Mouse (Mus musculus) brown adipose tissue, adult 24 weeks (tissue): ENCODE measurements around the gene Rab34. TPM values are rescaled to one million over a fixed set of nuclear protein-coding genes. Genes with fewer than 3 reads are reported as not detected.

Experiments
- H3K27ac ChIP-seq: fragments of 200-500 bp; replicated peaks from 2 replicates; pipeline ENCODE4 v1.5.1; 2012; ENCODE audit warnings: low read depth, mild to moderate bottlenecking, low read length
- H3K4me1 ChIP-seq: fragments of 200-500 bp; 2 replicates; pipeline ENCODE4 v1.6.1; 2012; ENCODE audit warnings: low read length, mixed read lengths; ENCODE audit not compliant: control insufficient read depth, insufficient read depth, insufficient read length
- H3K4me3 ChIP-seq: fragments of 200-500 bp; 2 replicates; pipeline ENCODE4 v1.5.1; 2012; ENCODE audit warnings: low read depth, mild to moderate bottlenecking, low read length, moderate library complexity; ENCODE audit not compliant: insufficient read depth
- polyA plus RNA-seq: library from polyadenylated mRNA; stranded (reverse); fragments of >200 nt; gene quantifications from 2 replicates; pipeline ENCODE4 v1.2.4, GENCODE M21; 2012; ENCODE audit not compliant: missing spikeins, insufficient read depth, insufficient read length

Rab34 gene
- polyA plus RNA-seq, 1 experiment, result 78.8 TPM

- Histone ChIP-seq H3K27ac (no peak overlapping the region), H3K4me3 (no peak overlapping the region), H3K4me1 (peaks cover 20% of the 10 kb centered on the region)
These were observed 27.1 kb upstream of the Rab34 start for GRCm38 (mm10) chr11:78161169-78161568.

- Histone ChIP-seq H3K4me1 (peaks cover 22% of the 10 kb centered on the region), H3K27ac (no peak overlapping the region), H3K4me3 (no peak overlapping the region)
These were observed 26.3 kb upstream of the Rab34 start for GRCm38 (mm10) chr11:78161968-78162367.

GRCm38 (mm10) chr11:78162504-78162903 lies 25.7 kb upstream of the Rab34 start:
- Histone ChIP-seq H3K4me1 (peaks cover 22% of the 10 kb centered on the region), H3K4me3 (peak overlapping the region; percentile 93; the same call in 1 of the 2 replicates), H3K27ac (peak overlapping the region; percentile 44; the same call in 1 of the 2 replicates)

- H3K4me3 ChIP-seq, result peak overlapping the region; percentile 93
- peaks cover 22% of the 10 kb centered on the region for H3K4me1 ChIP-seq
- peak overlapping the region; percentile 44 for H3K27ac ChIP-seq
These were observed 25.2 kb upstream of the Rab34 start for GRCm38 (mm10) chr11:78163045-78163444.

- peaks cover 22% of the 10 kb centered on the region for H3K4me1 ChIP-seq
- H3K4me3 ChIP-seq, result peak overlapping the region; percentile 93
These were observed 24.3 kb upstream of the Rab34 start for GRCm38 (mm10) chr11:78163681-78164603.

GRCm38 (mm10) chr11:78164604-78164923 lies 23.7 kb upstream of the Rab34 start:
- H3K4me3 ChIP-seq, result peak overlapping the region; percentile 93
- H3K27ac ChIP-seq, result peak overlapping the region; percentile 85
- peaks cover 22% of the 10 kb centered on the region for H3K4me1 ChIP-seq

More at GRCm38 (mm10) chr11:78163681-78164603, 24.3 kb upstream of the Rab34 start:
- peak overlapping the region; percentile 85 for H3K27ac ChIP-seq

GRCm38 (mm10) chr11:78164924-78165760 lies 23.1 kb upstream of the Rab34 start, which contains the start of gene Traf4:
Gene Traf4 (minus strand): TSS chr11:78165589.
- Histone ChIP-seq H3K27ac (peak within 1 kb of the TSS; percentile 85), H3K4me1 (peaks cover 21% of the 10 kb centered on the region), H3K4me3 (peak within 1 kb of the TSS; percentile 93)

- Histone ChIP-seq H3K4me1 (peaks cover 18% of the 10 kb centered on the region), H3K4me3 (peak overlapping the region; percentile 69), H3K27ac (peak overlapping the region; percentile 76)
These were observed 22.5 kb upstream of the Rab34 start for GRCm38 (mm10) chr11:78165761-78166109.

GRCm38 (mm10) chr11:78166161-78166560 lies 22.1 kb upstream of the Rab34 start:
- Histone ChIP-seq H3K4me3 (peak overlapping the region; percentile 69), H3K27ac (peak overlapping the region; percentile 76), H3K4me1 (peaks cover 18% of the 10 kb centered on the region)

- Histone ChIP-seq H3K27ac (no peak overlapping the region), H3K4me3 (no peak overlapping the region), H3K4me1 (peaks cover 18% of the 10 kb centered on the region)
These were observed 21.6 kb upstream of the Rab34 start for GRCm38 (mm10) chr11:78166640-78167039.

- Histone ChIP-seq H3K4me1 (peaks cover 13% of the 10 kb centered on the region), H3K4me3 (no peak overlapping the region), H3K27ac (no peak overlapping the region)
These were observed 20.8 kb upstream of the Rab34 start for GRCm38 (mm10) chr11:78167257-78167959.

- H3K4me3 ChIP-seq, result no peak overlapping the region
- no peak overlapping the region for H3K27ac ChIP-seq
- peaks cover 5% of the 10 kb centered on the region; the same call in 1 of the 2 replicates for H3K4me1 ChIP-seq
These were observed 19.4 kb upstream of the Rab34 start for GRCm38 (mm10) chr11:78168541-78169468.

- H3K27ac ChIP-seq, result no peak overlapping the region
- H3K4me1 ChIP-seq, result peaks cover 5% of the 10 kb centered on the region; the same call in 1 of the 2 replicates
- no peak overlapping the region for H3K4me3 ChIP-seq
These were observed 17.9 kb upstream of the Rab34 start for GRCm38 (mm10) chr11:78170306-78170705.

GRCm38 (mm10) chr11:78171328-78171727 lies 16.9 kb upstream of the Rab34 start:
- no peak overlapping the region for H3K27ac ChIP-seq
- H3K4me3 ChIP-seq, result no peak overlapping the region
- H3K4me1 ChIP-seq, result no peaks in the 10 kb centered on the region
